Mouse (Mus musculus) olfactory bulb, adult 2 months (tissue): ENCODE measurements around the gene Igf1r. TPM values are rescaled to one million over a fixed set of nuclear protein-coding genes. Genes with fewer than 3 reads are reported as not detected.

Source experiments
- H3K27ac ChIP-seq: fragments of 200-500 bp; 2 replicates; pipeline ENCODE4 v1.5.1; 2012; ENCODE audit warnings: low read depth, low read length; ENCODE audit not compliant: insufficient read depth
- H3K4me1 ChIP-seq: fragments of 200-500 bp; 2 replicates; pipeline ENCODE4 v1.6.1; 2012; ENCODE audit warnings: low read length; ENCODE audit not compliant: control insufficient read depth, insufficient read depth
- H3K4me3 ChIP-seq: fragments of 200-500 bp; 2 replicates; pipeline ENCODE4 v1.5.1; 2012; ENCODE audit warnings: mild to moderate bottlenecking, low read depth, low read length, moderate library complexity; ENCODE audit not compliant: insufficient read depth
- CTCF ChIP-seq: fragments of 200-500 bp; IDR thresholded peaks from 2 replicates; pipeline ENCODE4 v1.5.1; 2012; ENCODE audit warnings: low read depth, mild to moderate bottlenecking, low read length, moderate library complexity; ENCODE audit not compliant: insufficient read depth
- POLR2A ChIP-seq: fragments of 200-500 bp; IDR thresholded peaks from 2 replicates; pipeline ENCODE4 v1.6.1; 2012; ENCODE audit warnings: mild to moderate bottlenecking, low read depth, low read length, moderate library complexity; ENCODE audit not compliant: insufficient read depth
- WGBS: fragments of 180-500 bp; shearing (Covaris S2); methylation state at CpG from one replicate; pipeline ENCODE4 v1.1.7; 2018; 5-methylcytosine and 5-hydroxymethylcytosine counted together
- polyA plus RNA-seq: library from polyadenylated mRNA; stranded (reverse); fragments of >200 nt; gene quantifications from 2 replicates; pipeline ENCODE4 v1.2.4, GENCODE M21; 2012; ENCODE audit warnings: low replicate concordance; ENCODE audit not compliant: missing spikeins, insufficient read depth, insufficient read length

Gene Igf1r
- polyA plus RNA-seq, 1 experiment: 26.5 TPM

- TF ChIP-seq POLR2A: no peak
- no peak for TF ChIP-seq CTCF
- Histone ChIP-seq H3K4me1 (peaks cover 9% of the 10 kb centered on the region), H3K4me3 (no peak overlapping the region), H3K27ac (no peak overlapping the region)
- WGBS: 85% methylated on average over 4 of the region's 4 CpGs
Observed at GRCm38 (mm10) chr7:68024625-68025024, 72.0 kb downstream of the Igf1r start.

- Histone ChIP-seq H3K27ac (no peak overlapping the region), H3K4me3 (no peak overlapping the region), H3K4me1 (peaks cover 11% of the 10 kb centered on the region)
- TF ChIP-seq CTCF (no peak), POLR2A (no peak)
- 78% methylated on average over 3 of the region's 3 CpGs for WGBS
Observed at GRCm38 (mm10) chr7:68025396-68025795, 72.8 kb downstream of the Igf1r start.

GRCm38 (mm10) chr7:68026076-68026475 lies 73.4 kb downstream of the Igf1r start:
- WGBS: 24% methylated on average over 9 of the region's 9 CpGs
- Histone ChIP-seq H3K4me1 (peaks cover 17% of the 10 kb centered on the region), H3K4me3 (no peak overlapping the region), H3K27ac (no peak overlapping the region)
- no peak for TF ChIP-seq POLR2A
- no peak for TF ChIP-seq CTCF

GRCm38 (mm10) chr7:68028167-68028566 lies 75.5 kb downstream of the Igf1r start:
- H3K27ac ChIP-seq: no peak overlapping the region
- WGBS: 88% methylated on average over 4 of the region's 4 CpGs
- TF ChIP-seq CTCF (no peak), POLR2A (no peak)
- peaks cover 18% of the 10 kb centered on the region for H3K4me1 ChIP-seq
- H3K4me3 ChIP-seq: no peak overlapping the region

GRCm38 (mm10) chr7:68030846-68031245 lies 78.2 kb downstream of the Igf1r start:
- no peak overlapping the region for H3K4me3 ChIP-seq
- no peak overlapping the region for H3K27ac ChIP-seq
- H3K4me1 ChIP-seq: peaks cover 17% of the 10 kb centered on the region
- WGBS: 18% methylated on average over 9 of the region's 9 CpGs
- TF ChIP-seq CTCF (no peak), POLR2A (no peak)

- Histone ChIP-seq H3K4me3 (no peak overlapping the region), H3K27ac (no peak overlapping the region), H3K4me1 (0 out of 2 replicates have a peak, but pooled peaks cover 5% of the 10 kb centered on the region)
- no peak for TF ChIP-seq POLR2A
- no peak for TF ChIP-seq CTCF
- 75% methylated on average over 4 of the region's 4 CpGs for WGBS
Observed at GRCm38 (mm10) chr7:68036527-68036926, 83.9 kb downstream of the Igf1r start.

- no peak for TF ChIP-seq CTCF
- Histone ChIP-seq H3K4me1 (0 out of 2 replicates have a peak, but pooled peaks cover 5% of the 10 kb centered on the region), H3K27ac (no peak overlapping the region), H3K4me3 (no peak overlapping the region)
- WGBS: 79% methylated on average over 8 of the region's 8 CpGs
Observed at GRCm38 (mm10) chr7:68038846-68039245, 86.2 kb downstream of the Igf1r start.

- TF ChIP-seq POLR2A (no peak), CTCF (no peak)
- WGBS: 87% methylated on average over 2 of the region's 2 CpGs
- Histone ChIP-seq H3K27ac (no peak overlapping the region), H3K4me3 (no peak overlapping the region), H3K4me1 (0 out of 2 replicates have a peak, but pooled peaks cover 5% of the 10 kb centered on the region)
Observed at GRCm38 (mm10) chr7:68039550-68039949, 86.9 kb downstream of the Igf1r start.

- TF ChIP-seq POLR2A (no peak), CTCF (no peak)
- WGBS: 83% methylated on average over 4 of the region's 4 CpGs
- H3K4me3 ChIP-seq: no peak overlapping the region
- peaks cover 10% of the 10 kb centered on the region for H3K4me1 ChIP-seq
- no peak overlapping the region for H3K27ac ChIP-seq
Observed at GRCm38 (mm10) chr7:68044621-68045020, 92.0 kb downstream of the Igf1r start.

- no peak overlapping the region for H3K4me3 ChIP-seq
- WGBS: 81% methylated on average over 4 of the region's 4 CpGs
- no peak for TF ChIP-seq CTCF
- TF ChIP-seq POLR2A: no peak
- no peak overlapping the region for H3K27ac ChIP-seq
- peaks cover 8% of the 10 kb centered on the region for H3K4me1 ChIP-seq
Observed at GRCm38 (mm10) chr7:68047152-68047551, 94.5 kb downstream of the Igf1r start.
